Mouse (Mus musculus): ENCODE measurements around the gene Gucd1. TPM values are rescaled to one million over a fixed set of nuclear protein-coding genes. Genes with fewer than 3 reads are reported as not detected.

Gucd1 gene
- polyA plus RNA-seq, 1 experiment = 80.5 TPM

DNA sequence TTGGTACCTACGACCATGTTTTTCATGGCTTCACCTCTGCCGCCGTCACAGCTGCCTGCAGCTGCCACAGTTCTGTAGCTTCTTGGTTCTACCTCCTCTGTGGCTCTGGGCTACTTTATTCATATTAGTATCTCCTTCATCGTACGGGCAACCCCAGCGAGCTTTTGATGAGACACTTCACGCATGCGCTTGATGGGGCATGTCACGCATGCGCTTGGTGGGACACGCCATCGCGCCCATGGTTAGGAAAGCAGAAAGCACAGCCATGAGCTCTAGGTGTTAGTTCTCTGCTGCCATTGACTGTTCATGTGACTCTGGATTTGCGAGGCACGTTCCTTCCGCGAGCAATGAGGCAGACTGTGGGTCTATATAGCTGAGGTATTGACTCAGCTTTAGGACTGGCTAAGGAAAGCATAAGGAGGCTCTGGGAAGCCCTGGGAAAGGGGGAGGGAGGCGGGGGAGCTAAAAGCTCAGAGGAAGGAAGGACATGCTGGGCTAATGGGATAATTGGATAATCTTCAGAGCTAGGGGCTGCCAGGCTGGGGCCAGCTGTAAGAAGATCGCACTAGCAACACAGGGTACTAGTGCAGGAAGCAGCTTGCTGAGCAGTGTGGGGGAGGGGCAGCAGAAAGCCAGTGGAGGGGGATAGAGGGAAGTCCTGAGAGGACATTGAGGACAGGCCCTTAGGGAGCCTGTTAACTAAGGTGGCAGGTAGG, 73.5 kb downstream of the Gucd1 start:
- no peak for TF ChIP-seq CTCF (IDR thresholded peaks at IDR 0.05; ENCODE audit: borderline replicate concordance, control insufficient read depth, extremely low read depth, insufficient read depth, low read length, poor library complexity)
- no peak for TF ChIP-seq POLR2A (IDR thresholded peaks at IDR 0.05; ENCODE audit: control insufficient read depth, extremely low read depth, insufficient read depth, low read length, poor library complexity)
- peaks cover 3% of the 10 kb centered on the region; the same call in 1 of the 2 replicates for H3K4me1 ChIP-seq (replicated peaks; ENCODE audit: control insufficient read depth, insufficient read depth, low read length)
- no peak for DNase-seq
- no peaks in the 10 kb centered on the region for H3K36me3 ChIP-seq (ENCODE audit: control insufficient read depth, insufficient read depth, low read length)
- no peaks in the 10 kb centered on the region for H3K27me3 ChIP-seq (ENCODE audit: control insufficient read depth, insufficient read depth, low read length)
- no peak overlapping the region for H3K27ac ChIP-seq (ENCODE audit: control insufficient read depth, insufficient read depth, low read length)
- no peak overlapping the region for H3K4me3 ChIP-seq (ENCODE audit: control insufficient read depth, insufficient read depth, low read length)
- 89% methylated on average over 19 of the region's 19 CpGs for WGBS

DNA sequence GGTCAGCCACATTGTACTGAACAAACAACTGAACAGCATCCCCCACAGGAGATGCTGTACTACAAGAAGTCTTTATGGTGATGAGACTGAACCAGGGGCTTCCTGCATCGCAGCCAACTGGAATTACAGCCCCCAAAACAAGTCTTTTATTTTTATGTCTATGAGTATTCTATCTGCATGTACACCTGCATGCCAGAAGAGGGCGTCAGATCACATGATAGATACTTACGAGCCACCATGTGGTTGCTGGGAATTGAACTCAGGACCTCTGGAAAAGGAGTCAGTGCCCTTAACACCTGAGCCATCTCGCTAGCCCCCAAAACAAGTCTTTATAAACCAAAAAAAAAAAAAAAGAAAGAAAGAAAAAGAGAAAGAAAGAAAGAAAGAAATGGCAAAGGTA, 74.8 kb downstream of the Gucd1 start:
- Histone ChIP-seq H3K4me1 (replicated peaks; ENCODE audit: control insufficient read depth, insufficient read depth, low read length) (peaks cover 3% of the 10 kb centered on the region; the same call in 1 of the 2 replicates), H3K36me3 (ENCODE audit: control insufficient read depth, insufficient read depth, low read length) (no peaks in the 10 kb centered on the region), H3K4me3 (ENCODE audit: control insufficient read depth, insufficient read depth, low read length) (no peak overlapping the region), H3K27me3 (ENCODE audit: control insufficient read depth, insufficient read depth, low read length) (no peaks in the 10 kb centered on the region), H3K27ac (ENCODE audit: control insufficient read depth, insufficient read depth, low read length) (no peak overlapping the region)
- no peak for DNase-seq
- WGBS = 88% methylated on average over 4 of the region's 4 CpGs
- no peak for TF ChIP-seq CTCF (IDR thresholded peaks at IDR 0.05; ENCODE audit: borderline replicate concordance, control insufficient read depth, extremely low read depth, insufficient read depth, low read length, poor library complexity)
- no peak for TF ChIP-seq POLR2A (IDR thresholded peaks at IDR 0.05; ENCODE audit: control insufficient read depth, extremely low read depth, insufficient read depth, low read length, poor library complexity)

DNA sequence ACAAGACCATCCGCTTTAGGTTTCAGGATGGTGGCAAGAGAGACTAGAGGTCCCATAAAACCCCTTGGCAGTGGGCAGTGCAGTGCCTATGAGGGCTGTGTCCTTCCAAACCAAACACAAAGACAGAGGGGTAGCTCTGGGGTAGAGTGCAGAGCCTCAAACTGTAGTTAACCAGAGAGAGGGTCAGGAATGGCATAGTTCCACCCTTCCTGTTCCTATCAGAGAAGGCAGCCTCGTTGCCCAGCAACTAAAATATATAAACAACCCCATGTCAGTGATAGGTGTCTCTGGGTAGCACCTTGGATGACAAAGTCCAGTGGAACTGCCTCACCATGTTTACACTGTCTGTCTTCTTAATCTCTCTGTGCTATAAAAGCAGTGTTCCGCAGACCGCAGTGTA, 76.0 kb downstream of the Gucd1 start:
- DNase-seq = no peak
- H3K27ac ChIP-seq (ENCODE audit: control insufficient read depth, insufficient read depth, low read length) = no peak overlapping the region
- H3K4me3 ChIP-seq (ENCODE audit: control insufficient read depth, insufficient read depth, low read length) = no peak overlapping the region
- H3K36me3 ChIP-seq (ENCODE audit: control insufficient read depth, insufficient read depth, low read length) = no peaks in the 10 kb centered on the region
- no peaks in the 10 kb centered on the region for H3K27me3 ChIP-seq (ENCODE audit: control insufficient read depth, insufficient read depth, low read length)
- TF ChIP-seq POLR2A (IDR thresholded peaks at IDR 0.05; ENCODE audit: control insufficient read depth, extremely low read depth, insufficient read depth, low read length, poor library complexity) (no peak), CTCF (IDR thresholded peaks at IDR 0.05; ENCODE audit: borderline replicate concordance, control insufficient read depth, extremely low read depth, insufficient read depth, low read length, poor library complexity) (no peak)
- no peaks in the 10 kb centered on the region for H3K4me1 ChIP-seq (replicated peaks; ENCODE audit: control insufficient read depth, insufficient read depth, low read length)
- WGBS = 87% methylated on average over 4 of the region's 4 CpGs

GRCm38 (mm10) chr10:75440756-75441155, 77.0 kb downstream of the Gucd1 start:
- Histone ChIP-seq H3K27ac (ENCODE audit: control insufficient read depth, insufficient read depth, low read length) (no peak overlapping the region), H3K36me3 (ENCODE audit: control insufficient read depth, insufficient read depth, low read length) (no peaks in the 10 kb centered on the region), H3K27me3 (ENCODE audit: control insufficient read depth, insufficient read depth, low read length) (no peaks in the 10 kb centered on the region), H3K4me1 (replicated peaks; ENCODE audit: control insufficient read depth, insufficient read depth, low read length) (no peaks in the 10 kb centered on the region), H3K4me3 (ENCODE audit: control insufficient read depth, insufficient read depth, low read length) (no peak overlapping the region)
- DNase-seq = no peak
- no peak for TF ChIP-seq POLR2A (IDR thresholded peaks at IDR 0.05; ENCODE audit: control insufficient read depth, extremely low read depth, insufficient read depth, low read length, poor library complexity)
- no peak for TF ChIP-seq CTCF (IDR thresholded peaks at IDR 0.05; ENCODE audit: borderline replicate concordance, control insufficient read depth, extremely low read depth, insufficient read depth, low read length, poor library complexity)
- WGBS = 94% methylated on average over 3 of the region's 3 CpGs

DNA sequence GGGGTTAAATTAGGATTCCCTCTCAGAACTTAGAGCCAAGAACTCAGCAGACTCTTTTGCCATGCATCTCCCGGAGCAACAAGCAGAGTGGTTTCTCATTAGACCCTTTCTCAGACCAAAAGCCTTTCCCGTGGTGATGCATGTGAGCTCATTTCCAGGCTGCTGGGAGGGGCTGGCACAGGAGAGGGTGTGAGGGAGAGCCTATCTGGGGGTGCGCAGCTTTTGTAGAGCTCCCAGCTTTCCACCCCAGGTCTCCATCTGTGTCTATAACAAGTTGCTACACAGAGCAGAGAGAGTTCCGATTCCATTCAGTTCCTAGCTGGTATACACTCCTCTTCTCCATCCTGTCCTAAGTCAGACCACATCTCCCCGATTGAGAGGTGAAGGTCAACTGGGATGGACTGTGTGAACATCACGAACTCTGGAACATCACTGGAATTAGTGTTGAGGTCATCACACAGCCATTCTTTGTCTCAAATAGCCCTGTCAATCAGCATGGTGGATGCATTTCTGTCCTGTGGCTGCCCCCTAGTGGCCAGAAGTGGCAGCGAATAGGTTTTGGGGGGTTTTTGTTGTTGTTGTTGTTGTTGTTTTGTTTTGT, 78.5 kb downstream of the Gucd1 start:
- Histone ChIP-seq H3K4me1 (replicated peaks; ENCODE audit: control insufficient read depth, insufficient read depth, low read length) (no peaks in the 10 kb centered on the region), H3K27ac (ENCODE audit: control insufficient read depth, insufficient read depth, low read length) (no peak overlapping the region), H3K36me3 (ENCODE audit: control insufficient read depth, insufficient read depth, low read length) (no peaks in the 10 kb centered on the region), H3K27me3 (ENCODE audit: control insufficient read depth, insufficient read depth, low read length) (no peaks in the 10 kb centered on the region), H3K4me3 (ENCODE audit: control insufficient read depth, insufficient read depth, low read length) (no peak overlapping the region)
- peak; percentile 38 for DNase-seq
- 52% methylated on average over 7 of the region's 7 CpGs for WGBS
- no peak for TF ChIP-seq CTCF (IDR thresholded peaks at IDR 0.05; ENCODE audit: borderline replicate concordance, control insufficient read depth, extremely low read depth, insufficient read depth, low read length, poor library complexity)

- no peaks in the 10 kb centered on the region for H3K27me3 ChIP-seq (ENCODE audit: control insufficient read depth, insufficient read depth, low read length)
- H3K36me3 ChIP-seq (ENCODE audit: control insufficient read depth, insufficient read depth, low read length) = no peaks in the 10 kb centered on the region
- 89% methylated on average over 13 of the region's 13 CpGs for WGBS
- DNase-seq = no peak
- TF ChIP-seq CTCF (IDR thresholded peaks at IDR 0.05; ENCODE audit: borderline replicate concordance, control insufficient read depth, extremely low read depth, insufficient read depth, low read length, poor library complexity) = no peak
- no peak for TF ChIP-seq POLR2A (IDR thresholded peaks at IDR 0.05; ENCODE audit: control insufficient read depth, extremely low read depth, insufficient read depth, low read length, poor library complexity)
- H3K4me3 ChIP-seq (ENCODE audit: control insufficient read depth, insufficient read depth, low read length) = no peak overlapping the region
- no peaks in the 10 kb centered on the region for H3K4me1 ChIP-seq (replicated peaks; ENCODE audit: control insufficient read depth, insufficient read depth, low read length)
- no peak overlapping the region for H3K27ac ChIP-seq (ENCODE audit: control insufficient read depth, insufficient read depth, low read length)
These were observed 79.5 kb downstream of the Gucd1 start for GRCm38 (mm10) chr10:75438132-75438810.
